Mouse (Mus musculus): ENCODE results near the gene Gm4177. TPM values are rescaled to one million over a fixed set of nuclear protein-coding genes. Genes with fewer than 3 reads are reported as not detected.

The Gm4177 gene
- not detected in 2 replicates for polyA plus RNA-seq (2012; rRNA removed)

GRCm38 (mm10) chr7:21796628-21797027 is at the start of gene Gm4177:
Gm4177 (minus strand) TSS chr7:21796728.

GRCm38 (mm10) chr7:21844167-21844566 is 47.6 kb upstream of the Gm4177 start, which contains the start of gene Gm5725:
Gm5725 (minus strand) TSS chr7:21844267.

GRCm38 (mm10) chr7:21832051-21832450 is 35.5 kb upstream of the Gm4177 start, which contains the start of gene Vmn1r135:
Vmn1r135 (plus strand) TSS chr7:21832351.

GRCm38 (mm10) chr7:21761375-21761774 is 35.2 kb downstream of the Gm4177 start, which contains the start of gene Gm4175:
Gm4175 (minus strand) TSS chr7:21761475.

Other genes starting within 250 kb of the Gm4177 start
- not detected in 2 replicates for gene Vmn1r132, start 182.6 kb downstream of the Gm4177 start, polyA plus RNA-seq (2012; rRNA removed)
- gene Gm4175, start 35.3 kb downstream of the Gm4177 start, polyA plus RNA-seq (2012; rRNA removed): not detected in 2 replicates
- not detected in 2 replicates for gene Vmn1r135, start 35.6 kb upstream of the Gm4177 start, polyA plus RNA-seq (2012; rRNA removed)
- not detected in 2 replicates for gene Gm5725, start 47.5 kb upstream of the Gm4177 start, polyA plus RNA-seq (2012; rRNA removed)
- not detected in 2 replicates for gene Gm5891, start 124.6 kb upstream of the Gm4177 start, polyA plus RNA-seq (2012; rRNA removed)
- not detected in 2 replicates for gene Vmn1r137, start 197.9 kb upstream of the Gm4177 start, polyA plus RNA-seq (2012; rRNA removed)
- not detected in 2 replicates for gene Vmn1r138, start 232.2 kb upstream of the Gm4177 start, polyA plus RNA-seq (2012; rRNA removed)